Mouse (Mus musculus) urinary bladder, adult 2 months (tissue): ENCODE measurements around the gene Aldh18a1. TPM values are rescaled to one million over a fixed set of nuclear protein-coding genes. Genes with fewer than 3 reads are reported as not detected.
"Not testable (repeated sequence)": the region's sequence is repeated elsewhere in the genome, so short reads cannot be mapped to it uniquely, and the experiment has no call there.

ENCODE experiments used
- DNase-seq: peaks from one replicate; pipeline ENCODE4 v3.0.0; 2022; ENCODE audit warnings: low spot score
- polyA plus RNA-seq: library from polyadenylated mRNA; depleted of rRNA; stranded (reverse); fragments of >200 nt; gene quantifications from 2 replicates; pipeline ENCODE4 v1.2.3, GENCODE M21; 2012

Gene Aldh18a1
- polyA plus RNA-seq, 1 experiment: 103 TPM

- DNase-seq: no peak
Measured at GRCm38 (mm10) chr19:40586908-40587307, 1.4 kb downstream of the Aldh18a1 start.

DNA sequence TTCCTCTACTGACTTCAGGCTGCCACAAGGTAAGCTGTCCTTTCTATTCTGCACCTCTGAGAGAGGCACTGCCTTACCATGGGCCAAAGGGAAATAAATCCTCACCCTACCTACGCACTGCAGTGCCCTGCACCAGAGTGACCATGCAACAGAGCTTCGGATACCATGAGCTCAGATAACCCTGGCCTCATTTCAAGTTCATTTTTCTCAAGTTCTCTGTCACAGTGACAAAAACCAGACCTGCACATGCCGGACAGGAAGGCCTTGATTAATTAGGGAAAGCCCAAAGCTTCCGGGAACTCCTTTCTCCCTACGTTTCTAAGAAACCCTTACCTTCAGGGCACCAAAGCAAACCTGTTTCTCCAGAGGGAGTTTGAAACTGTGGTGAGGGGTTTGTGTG is 6.6 kb downstream of the Aldh18a1 start:
- no peak for DNase-seq

GRCm38 (mm10) chr19:40580902-40581301 is 7.4 kb downstream of the Aldh18a1 start:
- DNase-seq: no peak

DNA sequence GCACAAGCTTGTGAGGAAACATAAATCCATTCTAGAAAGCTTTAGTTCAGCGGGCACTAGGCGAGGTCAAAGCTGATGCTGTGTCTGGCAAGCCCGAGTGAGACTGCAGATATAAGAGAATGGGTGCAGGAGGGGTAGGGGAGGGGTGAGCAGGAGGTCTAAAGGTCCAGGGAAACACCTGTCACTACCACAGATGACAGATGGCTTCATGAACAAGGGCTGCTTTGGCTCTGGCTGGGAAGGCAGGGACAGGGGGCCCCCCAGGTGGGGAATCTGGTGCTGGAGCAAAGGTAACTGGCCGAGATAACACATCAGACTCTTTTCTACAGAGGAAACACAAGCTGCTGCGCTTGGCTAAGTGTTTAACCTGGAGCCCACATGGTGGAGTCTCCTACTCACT is 12.8 kb downstream of the Aldh18a1 start:
- DNase-seq: no peak

GRCm38 (mm10) chr19:40570726-40571125 is 17.5 kb downstream of the Aldh18a1 start:
- DNase-seq: no peak

DNA sequence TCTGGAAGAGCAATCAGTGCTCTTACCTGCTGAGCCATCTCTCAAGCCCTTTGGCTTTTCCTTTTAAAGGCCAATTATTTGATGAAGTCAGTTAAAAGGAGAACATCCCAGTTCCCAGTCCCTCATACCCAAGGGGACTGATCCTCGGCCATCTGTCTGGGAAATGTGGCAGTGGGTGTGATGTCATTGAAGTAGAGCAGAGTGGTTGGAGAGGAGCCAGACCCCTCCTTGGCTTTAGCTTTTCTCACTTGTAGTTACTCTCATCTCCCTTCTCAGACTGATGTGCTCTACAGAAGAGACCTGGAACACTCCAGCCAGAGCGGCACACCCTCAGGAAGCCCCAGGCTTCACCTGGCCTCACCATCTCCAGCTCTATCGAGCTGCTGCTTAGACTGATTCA is 20.6 kb downstream of the Aldh18a1 start:
- no peak for DNase-seq

GRCm38 (mm10) chr19:40563880-40564645 is 24.2 kb downstream of the Aldh18a1 start:
- DNase-seq: no peak

- not testable (repeated sequence) for DNase-seq
Measured at GRCm38 (mm10) chr19:40561521-40561920, 26.7 kb downstream of the Aldh18a1 start.

DNA sequence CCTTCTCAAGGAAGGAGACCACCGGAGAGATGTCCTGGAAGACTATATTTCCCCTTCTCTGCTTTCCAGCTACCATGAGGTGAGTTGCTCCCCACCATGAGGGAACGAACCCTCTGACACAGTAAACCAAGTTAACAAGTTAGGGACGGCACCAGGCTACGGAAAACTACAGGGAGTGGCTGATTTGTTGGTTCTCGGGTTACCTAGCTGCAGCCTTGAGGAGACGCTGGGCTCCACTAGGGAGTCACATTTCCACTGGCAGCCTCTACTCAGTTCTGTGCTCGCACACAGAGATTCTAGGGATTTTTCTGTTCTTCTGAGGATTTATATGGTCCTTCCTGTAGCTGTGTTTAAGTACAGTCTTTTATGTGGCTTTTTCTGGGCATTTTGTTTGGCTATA is 32.2 kb downstream of the Aldh18a1 start:
- no peak for DNase-seq

DNA sequence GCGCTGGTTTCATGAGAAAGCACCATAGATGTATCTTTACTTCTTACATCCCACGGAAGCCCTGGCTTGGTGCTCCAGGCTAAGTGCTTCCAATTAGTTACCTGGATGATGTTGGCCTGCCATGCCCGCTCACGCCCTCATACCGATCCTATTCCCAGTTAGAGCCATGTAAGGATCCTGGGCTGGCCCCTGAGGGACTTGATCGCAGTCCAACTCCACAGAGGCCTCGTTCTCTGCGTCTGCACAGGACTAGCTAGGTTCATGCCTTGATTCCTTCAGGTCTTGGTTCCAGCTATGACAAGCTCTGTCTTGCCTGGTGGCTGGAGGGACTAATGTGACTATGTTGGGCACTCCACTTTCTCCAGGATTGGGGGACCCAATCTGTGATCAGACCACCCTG is 33.1 kb downstream of the Aldh18a1 start:
- no peak for DNase-seq

GRCm38 (mm10) chr19:40554343-40554742 is 33.9 kb downstream of the Aldh18a1 start:
- DNase-seq: no peak

DNA sequence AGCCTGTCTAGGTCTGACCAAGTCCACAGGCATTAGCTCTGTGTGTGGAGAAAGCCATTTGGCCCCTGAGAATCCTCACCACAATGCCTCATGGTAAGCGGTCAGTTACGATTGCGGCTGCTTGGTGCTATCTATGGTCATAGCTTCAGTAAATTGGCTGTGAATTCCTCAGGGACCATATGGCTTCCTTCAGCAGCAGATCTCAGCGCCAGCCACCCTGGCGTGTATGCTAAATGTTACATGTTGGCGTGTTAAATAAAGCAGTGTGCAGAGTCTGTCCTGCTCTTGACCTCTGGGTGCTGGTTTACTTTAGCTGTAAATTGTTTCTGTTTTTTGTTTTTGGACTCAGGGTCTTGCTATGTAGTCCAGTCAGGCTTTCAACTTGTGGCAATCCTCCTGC is 34.4 kb downstream of the Aldh18a1 start:
- no peak for DNase-seq

DNA sequence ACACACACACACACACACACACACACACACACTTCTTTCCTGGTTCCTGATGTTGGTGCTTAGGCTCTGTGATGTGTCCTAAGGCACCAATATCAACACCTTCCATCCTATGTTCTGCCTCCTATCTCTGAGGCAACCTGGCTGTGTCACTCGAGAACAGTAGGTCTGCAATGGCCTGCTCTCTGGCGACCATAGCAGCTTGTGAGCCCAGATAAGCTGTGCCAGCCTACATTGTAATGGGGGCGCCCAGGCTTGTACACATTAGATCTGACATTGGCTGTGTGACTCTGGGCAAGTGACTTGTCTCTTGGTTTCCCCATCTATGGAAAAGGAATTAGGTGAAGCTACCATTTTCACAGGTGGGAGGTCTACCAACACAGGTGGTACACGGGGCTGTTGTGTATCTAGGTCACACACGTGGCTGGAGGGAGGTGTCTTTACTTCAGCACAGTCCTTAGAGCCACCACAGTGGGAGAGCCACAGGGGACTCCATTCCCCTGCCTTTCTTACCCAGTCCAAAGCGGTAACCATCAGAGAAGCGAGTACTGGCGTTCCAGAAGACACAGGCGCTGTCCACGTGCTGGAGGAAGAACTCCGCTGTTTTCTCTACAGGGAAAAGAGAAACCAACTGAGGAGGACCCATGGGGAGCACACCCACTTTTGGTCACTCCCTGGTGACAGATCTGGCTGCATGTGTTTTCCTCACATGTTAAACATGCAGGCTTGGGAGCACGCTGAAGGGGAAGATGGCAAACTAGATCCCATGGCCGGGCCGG is 35.1 kb downstream of the Aldh18a1 start:
- no peak for DNase-seq

GRCm38 (mm10) chr19:40549516-40550135 is 38.6 kb downstream of the Aldh18a1 start:
- DNase-seq: no peak

DNA sequence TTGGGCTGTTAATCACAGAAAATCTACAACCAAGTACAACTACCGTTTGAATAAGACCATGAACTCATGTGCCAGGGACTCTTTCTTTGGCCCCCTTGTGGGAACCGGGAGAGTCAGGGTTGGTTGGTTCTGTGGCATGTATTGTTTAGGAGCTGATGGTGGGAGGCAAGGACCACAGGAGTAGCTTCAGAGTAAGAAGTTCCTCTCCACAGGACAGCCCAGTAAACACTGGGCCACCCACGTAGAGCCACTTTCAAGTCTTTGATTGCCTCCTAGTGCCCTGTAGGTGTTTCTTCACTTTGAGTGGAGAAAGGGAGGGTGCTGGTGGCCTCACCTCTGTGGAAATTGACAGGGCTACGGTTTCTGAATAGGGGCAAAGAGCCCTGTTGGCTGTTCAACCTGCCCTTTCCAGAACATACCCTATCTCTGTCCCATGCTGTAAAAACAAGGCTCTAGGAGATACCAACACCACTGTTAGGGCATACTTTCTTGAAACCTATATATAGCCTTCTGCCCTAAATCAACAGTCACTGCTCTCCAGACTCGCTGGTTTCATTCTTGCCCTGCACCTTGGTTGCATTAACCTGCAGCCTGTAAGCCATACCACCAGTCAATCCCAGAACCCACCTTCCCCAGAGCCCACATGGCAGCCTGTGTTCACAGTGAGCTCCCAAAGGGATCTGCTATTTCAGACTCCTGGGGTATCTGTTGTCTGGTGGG is 39.3 kb downstream of the Aldh18a1 start:
- DNase-seq: no peak

GRCm38 (mm10) chr19:40548386-40548785 is 39.9 kb downstream of the Aldh18a1 start:
- DNase-seq: no peak

GRCm38 (mm10) chr19:40544856-40545255 is 43.4 kb downstream of the Aldh18a1 start:
- DNase-seq: no peak

- DNase-seq: no peak
Measured at GRCm38 (mm10) chr19:40542776-40543175, 45.5 kb downstream of the Aldh18a1 start.

GRCm38 (mm10) chr19:40536526-40536925 is 51.7 kb downstream of the Aldh18a1 start:
- no peak for DNase-seq

GRCm38 (mm10) chr19:40532525-40532924 is 55.7 kb downstream of the Aldh18a1 start:
- no peak for DNase-seq

DNA sequence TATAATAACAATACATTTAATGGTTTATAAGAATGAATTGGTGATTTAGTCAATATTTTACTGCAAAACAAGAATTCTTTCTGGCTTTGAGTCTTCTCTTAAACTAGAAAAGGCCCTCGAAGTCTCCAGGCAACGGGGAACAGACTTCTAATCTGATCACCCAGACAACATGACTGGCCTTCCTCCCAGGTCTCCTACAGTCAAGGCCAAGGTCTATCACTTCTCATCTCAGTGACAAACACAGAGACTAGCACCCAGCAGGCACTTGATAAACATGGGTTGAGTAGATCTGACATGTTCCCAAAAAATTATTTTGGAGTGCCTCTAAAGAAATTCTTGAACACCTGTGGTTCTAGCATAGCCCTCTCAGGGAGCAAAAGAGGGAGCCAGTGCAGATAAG is 57.9 kb downstream of the Aldh18a1 start:
- DNase-seq: no peak

- no peak for DNase-seq
Measured at GRCm38 (mm10) chr19:40528254-40528653, 60.0 kb downstream of the Aldh18a1 start.
